Mouse (Mus musculus) MEL (cell line): Measurements from ENCODE around the gene Dpf3. TPM values are rescaled to one million over a fixed set of nuclear protein-coding genes. Genes with fewer than 3 reads are reported as not detected.
A peak's percentile ranks its signal among the peaks of the same experiment; 100 is the strongest.

Experiments used
- DNase-seq: peaks from one replicate; pipeline ENCODE4 v3.0.0; 2011; ENCODE audit warnings: low read depth, low spot score
- H3K27ac ChIP-seq: 2 replicates; pipeline ENCODE4 v1.5.1; 2012; ENCODE audit warnings: low read depth, mild to moderate bottlenecking, control low read depth, low read length, moderate library complexity; ENCODE audit not compliant: control insufficient read depth
- H3K27me3 ChIP-seq, 2 experiments: fragments of 150-350 bp in 1 of 2; sonication (generic) in 1 of 2; 2 replicates each; pipeline ENCODE4 v1.6.1; 2012; ENCODE audit warnings: low read length in 2 of 2, mild to moderate bottlenecking in 2 of 2, improper control_type of control experiment in 1 of 2, moderate library complexity in 1 of 2; ENCODE audit not compliant: insufficient read depth in 2 of 2, control insufficient read depth in 1 of 2
- H3K36me3 ChIP-seq, 2 experiments: 2 replicates each; pipeline ENCODE4 v1.6.1; 2012 to 2014; ENCODE audit warnings: low read length in 2 of 2, improper control_type of control experiment in 1 of 2, inconsistent platforms in 1 of 2, mild to moderate bottlenecking in 1 of 2; ENCODE audit not compliant: insufficient read depth in 2 of 2, control insufficient read depth in 1 of 2
- H3K4me1 ChIP-seq, 2 experiments: fragments of 150-350 bp in 1 of 2; sonication (generic) in 1 of 2; 2 replicates each; pipeline ENCODE4 v1.6.1; 2012; ENCODE audit warnings: low read length in 2 of 2, improper control_type of control experiment in 1 of 2, mild to moderate bottlenecking in 1 of 2; ENCODE audit not compliant: insufficient read depth in 2 of 2, control insufficient read depth in 1 of 2
- H3K4me3 ChIP-seq, 2 experiments: fragments of 150-350 bp in 1 of 2; sonication (generic) in 1 of 2; 2 replicates each; pipeline ENCODE4 v1.5.1; 2012; ENCODE audit warnings: low read depth in 2 of 2, low read length in 2 of 2, mild to moderate bottlenecking in 2 of 2, moderate library complexity in 2 of 2, control low read depth in 1 of 2, improper control_type of control experiment in 1 of 2; ENCODE audit not compliant: control insufficient read depth in 1 of 2, insufficient read depth in 1 of 2
- H3K79me2 ChIP-seq: 2 replicates; pipeline ENCODE4 v1.6.1; 2012; ENCODE audit warnings: mild to moderate bottlenecking, low read length, moderate library complexity; ENCODE audit not compliant: control insufficient read depth, poor library complexity, insufficient read depth
- H3K9ac ChIP-seq: 2 replicates; pipeline ENCODE4 v1.6.1; 2012; ENCODE audit warnings: low read depth, mild to moderate bottlenecking, control low read depth, low read length, moderate library complexity; ENCODE audit not compliant: control insufficient read depth, poor library complexity, severe bottlenecking
- H3K9me3 ChIP-seq: fragments of 150-350 bp; sonication (generic); replicated peaks from 2 replicates; pipeline ENCODE4 v1.6.1; 2012; ENCODE audit warnings: mild to moderate bottlenecking, low read length, improper control_type of control experiment, moderate library complexity; ENCODE audit not compliant: insufficient read depth
- BHLHE40 ChIP-seq: IDR thresholded peaks from 2 replicates; pipeline ENCODE4 v1.6.1; 2012; ENCODE audit warnings: low read depth, mild to moderate bottlenecking, inconsistent platforms, low read length, improper control_type of control experiment, borderline replicate concordance
- CHD1 ChIP-seq: IDR thresholded peaks from 2 replicates; pipeline ENCODE4 v1.6.1; 2012; ENCODE audit warnings: low read depth, mild to moderate bottlenecking, inconsistent platforms, low read length, improper control_type of control experiment
- CHD2 ChIP-seq: IDR thresholded peaks from 2 replicates; pipeline ENCODE4 v1.6.1; 2011; ENCODE audit warnings: low read length, improper control_type of control experiment
- CTCF ChIP-seq, 3 experiments: IDR thresholded peaks in 2 of 3; conservative IDR thresholded peaks in 1 of 3; 2 replicates each; pipeline ENCODE4 v1.5.1; 2011 to 2012; ENCODE audit warnings: low read length in 3 of 3, low read depth in 2 of 3, mild to moderate bottlenecking in 2 of 3, improper control_type of control experiment in 1 of 3, inconsistent platforms in 1 of 3, mixed read lengths in 1 of 3, moderate library complexity in 1 of 3; ENCODE audit not compliant: control insufficient read depth in 1 of 3, insufficient read depth in 1 of 3, poor library complexity in 1 of 3, severe bottlenecking in 1 of 3
- ELF1 ChIP-seq: IDR thresholded peaks from 2 replicates; pipeline ENCODE4 v1.6.1; 2014; ENCODE audit warnings: low read depth, mild to moderate bottlenecking, inconsistent platforms, low read length, improper control_type of control experiment, moderate library complexity
- EP300 ChIP-seq, 2 experiments: IDR thresholded peaks; 2 replicates each; pipeline ENCODE4 v1.6.1; 2011; ENCODE audit warnings: improper control_type of control experiment in 2 of 2, low read length in 2 of 2, low read depth in 1 of 2, mild to moderate bottlenecking in 1 of 2
- ETS1 ChIP-seq: IDR thresholded peaks from 2 replicates; pipeline ENCODE4 v1.6.1; 2012; ENCODE audit warnings: low read depth, mild to moderate bottlenecking, inconsistent platforms, low read length, improper control_type of control experiment, moderate library complexity
- GABPA ChIP-seq: IDR thresholded peaks from 2 replicates; pipeline ENCODE4 v1.6.1; 2012; ENCODE audit warnings: low read depth, mild to moderate bottlenecking, inconsistent platforms, low read length, improper control_type of control experiment, moderate library complexity
- HCFC1 ChIP-seq: IDR thresholded peaks from 2 replicates; pipeline ENCODE4 v1.6.1; 2012; ENCODE audit warnings: low read depth, mild to moderate bottlenecking, inconsistent platforms, low read length, improper control_type of control experiment, moderate library complexity
- JUND ChIP-seq: IDR thresholded peaks from 2 replicates; pipeline ENCODE4 v1.6.1; 2011; ENCODE audit warnings: low read depth, mild to moderate bottlenecking, improper control_type of control experiment, low read length
- KAT2A ChIP-seq: conservative IDR thresholded peaks from 2 replicates; pipeline ENCODE4 v1.6.1; 2012; ENCODE audit warnings: low read depth, low read length, improper control_type of control experiment, inconsistent platforms
- MAFK ChIP-seq: IDR thresholded peaks from 2 replicates; pipeline ENCODE4 v1.6.1; 2011; ENCODE audit warnings: low read depth, mild to moderate bottlenecking, low read length, improper control_type of control experiment, borderline replicate concordance
- MAZ ChIP-seq: IDR thresholded peaks from 2 replicates; pipeline ENCODE4 v1.6.1; 2012; ENCODE audit warnings: low read depth, mild to moderate bottlenecking, inconsistent platforms, low read length, improper control_type of control experiment
- MEF2A ChIP-seq: IDR thresholded peaks from 2 replicates; pipeline ENCODE4 v1.6.1; 2014; ENCODE audit warnings: low read depth, mild to moderate bottlenecking, inconsistent platforms, low read length, improper control_type of control experiment; ENCODE audit not compliant: poor library complexity, insufficient replicate concordance, severe bottlenecking; ENCODE audit errors: extremely low read depth
- MXI1 ChIP-seq: IDR thresholded peaks from 2 replicates; pipeline ENCODE4 v1.6.1; 2011; ENCODE audit warnings: mild to moderate bottlenecking, low read depth, low read length, improper control_type of control experiment
- MYB ChIP-seq: IDR thresholded peaks from 2 replicates; pipeline ENCODE4 v1.6.1; 2011; ENCODE audit warnings: mild to moderate bottlenecking, low read depth, low read length, improper control_type of control experiment
- MYC ChIP-seq: IDR thresholded peaks from 2 replicates; pipeline ENCODE4 v1.6.1; 2011; ENCODE audit warnings: low read depth, mild to moderate bottlenecking, low read length, improper control_type of control experiment, moderate library complexity
- NELFE ChIP-seq: IDR thresholded peaks from 2 replicates; pipeline ENCODE4 v1.6.1; 2011; ENCODE audit warnings: low read depth, low read length, improper control_type of control experiment
- POLR2AphosphoS2 ChIP-seq: IDR thresholded peaks from 2 replicates; pipeline ENCODE4 v1.6.1; 2011; ENCODE audit warnings: low read length, improper control_type of control experiment
- POLR2AphosphoS5 ChIP-seq: IDR thresholded peaks from 2 replicates; pipeline ENCODE4 v1.6.1; 2012; ENCODE audit warnings: low read depth, borderline replicate concordance, mild to moderate bottlenecking, inconsistent platforms, low read length, moderate library complexity, mixed read lengths
- RAD21 ChIP-seq: IDR thresholded peaks from 2 replicates; pipeline ENCODE4 v1.6.1; 2011; ENCODE audit warnings: mild to moderate bottlenecking, low read depth, low read length, improper control_type of control experiment
- RCOR1 ChIP-seq: IDR thresholded peaks from 2 replicates; pipeline ENCODE4 v1.6.1; 2012; ENCODE audit warnings: low read depth, mild to moderate bottlenecking, inconsistent platforms, low read length, improper control_type of control experiment
- TBP ChIP-seq: IDR thresholded peaks from 2 replicates; pipeline ENCODE4 v1.8.0; 2011; ENCODE audit warnings: low read depth, low read length, improper control_type of control experiment
- TCF12 ChIP-seq: IDR thresholded peaks from 2 replicates; pipeline ENCODE4 v1.6.1; 2014; ENCODE audit warnings: low read depth, mild to moderate bottlenecking, inconsistent platforms, low read length, improper control_type of control experiment, moderate library complexity
- UBTF ChIP-seq: IDR thresholded peaks from 2 replicates; pipeline ENCODE4 v1.6.1; 2012; ENCODE audit warnings: low read depth, mild to moderate bottlenecking, inconsistent platforms, low read length, improper control_type of control experiment, moderate library complexity, borderline replicate concordance; ENCODE audit not compliant: insufficient read depth
- USF1 ChIP-seq: IDR thresholded peaks from 2 replicates; pipeline ENCODE4 v1.6.1; 2014; ENCODE audit warnings: low read depth, mild to moderate bottlenecking, inconsistent platforms, low read length, improper control_type of control experiment, moderate library complexity
- USF2 ChIP-seq, 2 experiments: IDR thresholded peaks; 2 replicates each; pipeline ENCODE4 v1.6.1; 2011 to 2012; ENCODE audit warnings: improper control_type of control experiment in 2 of 2, low read length in 2 of 2, borderline replicate concordance in 1 of 2, inconsistent platforms in 1 of 2, low read depth in 1 of 2, mild to moderate bottlenecking in 1 of 2; ENCODE audit not compliant: insufficient read depth in 1 of 2
- ZC3H11A ChIP-seq: IDR thresholded peaks from 2 replicates; pipeline ENCODE4 v1.6.1; 2012; ENCODE audit warnings: low read depth, mild to moderate bottlenecking, inconsistent platforms, low read length, improper control_type of control experiment
- ZMIZ1 ChIP-seq: IDR thresholded peaks from 2 replicates; pipeline ENCODE4 v1.6.1; 2012; ENCODE audit warnings: low read depth, mild to moderate bottlenecking, inconsistent platforms, low read length, improper control_type of control experiment, moderate library complexity
- ZNF384 ChIP-seq: IDR thresholded peaks from 2 replicates; pipeline ENCODE4 v1.6.1; 2012; ENCODE audit warnings: low read depth, mild to moderate bottlenecking, inconsistent platforms, low read length, improper control_type of control experiment
- polyA plus RNA-seq, 2 experiments: library from polyadenylated mRNA; stranded (reverse) in 1 of 2; unstranded in 1 of 2; fragments of >175 nt in 1 of 2; fragments of >200 nt in 1 of 2; gene quantifications; 2 replicates each; pipeline versions ENCODE4 v1.2.1 to v1.2.4; 2012; ENCODE audit warnings: low replicate concordance in 2 of 2, low read depth in 1 of 2; ENCODE audit not compliant: insufficient read length in 2 of 2, insufficient read depth in 1 of 2, missing spikeins in 1 of 2
- total RNA-seq: library from RNA; depleted of rRNA; stranded (reverse); fragments of 300-350 nt; gene quantifications from 2 replicates; pipeline ENCODE4 v1.2.3, GENCODE M21; 2012

Dpf3 gene
- total and polyA plus RNA-seq, 3 experiments = 4.2 to 6.8 TPM; not detected in 1

- TF ChIP-seq HCFC1 = no peak
- TF ChIP-seq CHD1 = no peak
- no peak for TF ChIP-seq GABPA
- no peak for TF ChIP-seq UBTF
- no peak for TF ChIP-seq CHD2
- TF ChIP-seq JUND = no peak
- no peak for TF ChIP-seq USF2 (IDR thresholded peaks at IDR 0.05; ENCODE audit: borderline replicate concordance in 1 of 2, insufficient read depth in 1 of 2, low read depth in 1 of 2, low read length in 2 of 2)
- no peak for TF ChIP-seq USF1
- TF ChIP-seq TBP = no peak
- peak; percentile 49; the same call in 1 of the 2 replicates for TF ChIP-seq MXI1
- peak; percentile 90 for TF ChIP-seq ETS1
- 0 out of 2 replicates have a peak, but pooled peaks have one; percentile 24 for TF ChIP-seq MEF2A
- no peak for TF ChIP-seq MYC
- TF ChIP-seq NELFE = no peak
- peak; percentile 95 for TF ChIP-seq RCOR1
- peak; percentile 26; the same call in 1 of the 2 replicates for TF ChIP-seq MAFK
- TF ChIP-seq MAZ = 0 out of 2 replicates have a peak, but pooled peaks have one; percentile 40
- TF ChIP-seq TCF12 = peak; percentile 97
- TF ChIP-seq POLR2AphosphoS2 = no peak
- no peak for TF ChIP-seq ZC3H11A
- TF ChIP-seq RAD21 = no peak
These were observed 59.9 kb downstream of the Dpf3 start (continued) for GRCm38 (mm10) chr12:83427601-83428000.

- Histone ChIP-seq H3K9ac (no peak overlapping the region), H3K36me3 (peaks cover 0 to 17% of the 10 kb centered on the region in 2 experiments; a peak in 2 of 4 replicates), H3K4me3 (no peak overlapping the region), H3K27ac (no peak overlapping the region), H3K27me3 (no peaks in the 10 kb centered on the region), H3K79me2 (no peaks in the 10 kb centered on the region), H3K9me3 (no peaks in the 10 kb centered on the region), H3K4me1 (peaks cover 7 to 38% of the 10 kb centered on the region in 2 experiments)
- no peak for DNase-seq
- TF ChIP-seq CHD1 (no peak), USF2 (IDR thresholded peaks at IDR 0.05; ENCODE audit: borderline replicate concordance in 1 of 2, insufficient read depth in 1 of 2, low read depth in 1 of 2, low read length in 2 of 2) (no peak), MYB (no peak), ELF1 (no peak), NELFE (no peak), CTCF (IDR thresholded peaks at IDR 0.05 in 2 of 3, conservative IDR thresholded peaks at IDR 0.05 in 1 of 3; ENCODE audit: control insufficient read depth in 1 of 3, insufficient read depth in 1 of 3, low read depth in 2 of 3, low read length in 3 of 3, poor library complexity in 1 of 3, severe bottlenecking in 1 of 3) (no peak), KAT2A (no peak), RCOR1 (no peak), JUND (no peak), ZMIZ1 (no peak), ETS1 (no peak), ZC3H11A (no peak), EP300 (IDR thresholded peaks at IDR 0.05; ENCODE audit: low read depth in 1 of 2, low read length in 2 of 2) (no peak), POLR2AphosphoS5 (no peak), MEF2A (no peak), BHLHE40 (no peak), ZNF384 (no peak), MAFK (no peak)
These were observed 61.2 kb downstream of the Dpf3 start for GRCm38 (mm10) chr12:83426326-83426725.
